Mouse (Mus musculus) kidney, postnatal 25 days (tissue): ENCODE data around the gene Uqcc2.
A peak's percentile ranks its signal among the peaks of the same experiment; 100 is the strongest.

Source experiments
- DNase-seq, 2 experiments: peaks; one replicate each; pipeline ENCODE4 v3.0.0; 2021; ENCODE audit warnings: mixed read lengths in 2 of 2

Uqcc2 gene

DNA sequence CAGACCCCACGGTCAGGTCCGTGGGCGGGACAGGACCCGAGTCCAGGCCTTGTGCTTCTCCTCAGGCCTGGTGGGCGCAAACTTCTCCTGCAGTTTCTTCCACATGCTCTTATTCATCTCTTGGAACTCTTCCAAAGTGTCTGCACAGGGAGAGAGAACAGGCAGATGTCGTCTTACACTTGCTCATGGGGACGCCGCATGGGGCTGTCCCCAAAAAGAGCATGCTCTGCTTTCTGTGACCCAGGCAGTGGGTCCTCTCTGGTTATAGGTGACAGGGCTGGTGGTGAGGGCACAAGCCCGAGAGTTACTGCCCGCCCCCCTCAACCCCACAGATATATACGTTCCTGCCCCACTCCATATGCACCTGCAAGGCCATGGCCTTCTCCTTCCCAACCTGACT, 11.0 kb downstream of the Uqcc2 start:
- no peak for DNase-seq

DNA sequence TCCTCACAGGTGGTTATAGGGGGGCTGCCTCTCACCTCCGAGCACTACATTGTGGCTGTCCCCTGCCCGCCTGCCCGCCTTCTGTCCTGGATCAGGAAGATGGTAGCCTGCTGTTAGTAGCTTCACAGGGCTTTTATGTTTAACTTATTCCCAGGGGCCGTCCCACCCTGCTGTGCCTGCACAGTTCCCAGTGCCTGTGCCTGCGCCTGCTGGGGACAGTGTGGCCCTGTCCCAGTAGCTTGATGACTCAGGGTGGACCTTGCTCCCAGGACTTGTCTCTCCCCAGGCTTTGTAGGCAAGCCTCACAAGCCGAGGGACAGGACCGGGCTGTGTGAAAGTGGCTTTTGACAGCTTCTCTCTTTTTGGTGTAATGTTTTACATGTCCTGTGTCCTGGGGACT, 11.9 kb downstream of the Uqcc2 start:
- no peak for DNase-seq

DNA sequence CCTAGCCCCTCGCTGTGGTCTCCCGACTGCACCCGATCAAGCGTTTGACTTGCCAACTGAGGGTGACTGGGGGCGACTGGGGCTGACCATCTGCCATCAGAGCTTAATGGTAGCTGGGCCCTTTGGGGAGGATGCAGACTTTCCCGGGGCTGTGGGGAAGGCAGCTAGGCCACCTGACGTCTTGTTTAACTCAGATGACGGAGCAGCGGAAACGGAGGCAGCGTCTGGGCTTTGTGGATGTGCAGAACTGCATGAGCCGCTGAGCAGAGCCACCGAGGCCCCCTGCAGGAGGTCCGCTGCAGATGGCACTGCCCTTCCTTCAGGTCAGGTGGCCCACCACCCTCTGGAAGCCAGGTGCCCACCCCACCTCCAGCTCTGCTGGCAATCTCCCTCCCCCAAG, 12.4 kb downstream of the Uqcc2 start:
- no peak for DNase-seq

DNA sequence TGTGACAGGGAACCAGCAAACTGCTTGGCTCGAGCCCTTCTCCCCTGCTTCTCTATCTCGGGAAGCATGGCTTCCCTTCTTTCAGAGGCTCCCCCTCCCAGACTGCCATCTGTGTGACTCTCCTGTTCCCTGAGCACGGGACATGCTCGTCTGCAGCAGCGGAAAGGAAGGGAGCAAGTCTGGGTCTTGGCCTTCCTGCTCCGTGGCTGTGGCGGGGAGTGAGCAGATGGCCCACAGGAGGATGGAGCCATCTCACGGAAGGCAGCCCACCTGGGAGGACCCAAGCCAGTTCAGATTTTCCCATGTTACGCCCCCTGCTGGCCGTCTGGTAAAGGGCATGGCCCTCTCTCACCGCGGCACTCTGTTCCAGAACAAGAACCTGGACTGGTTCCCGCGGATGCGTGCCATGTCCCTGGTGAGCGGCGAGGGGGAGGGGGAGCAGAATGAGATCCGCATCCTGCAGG, 13.1 kb downstream of the Uqcc2 start:
- peak; percentile 80 to 81 for DNase-seq

DNA sequence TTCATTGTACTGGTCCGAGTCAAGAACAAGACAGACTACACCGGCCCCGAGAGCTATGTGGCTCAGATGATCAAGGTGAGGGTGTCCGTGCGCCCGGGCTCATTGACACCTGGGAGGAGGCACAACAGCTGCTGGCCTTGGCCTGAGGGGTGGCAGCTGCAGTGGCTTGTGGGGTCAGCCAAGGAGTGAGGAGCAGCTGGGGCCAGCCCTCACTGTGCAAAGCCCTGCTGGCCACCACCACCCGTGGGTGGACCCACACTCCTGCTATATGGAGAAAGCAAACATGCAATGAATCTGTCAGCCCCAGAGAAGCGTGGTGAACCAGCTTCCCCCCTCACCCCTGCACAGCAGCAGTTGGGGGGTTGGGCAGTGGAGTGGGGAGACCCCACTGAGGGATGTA, 13.8 kb downstream of the Uqcc2 start:
- no peak for DNase-seq

DNA sequence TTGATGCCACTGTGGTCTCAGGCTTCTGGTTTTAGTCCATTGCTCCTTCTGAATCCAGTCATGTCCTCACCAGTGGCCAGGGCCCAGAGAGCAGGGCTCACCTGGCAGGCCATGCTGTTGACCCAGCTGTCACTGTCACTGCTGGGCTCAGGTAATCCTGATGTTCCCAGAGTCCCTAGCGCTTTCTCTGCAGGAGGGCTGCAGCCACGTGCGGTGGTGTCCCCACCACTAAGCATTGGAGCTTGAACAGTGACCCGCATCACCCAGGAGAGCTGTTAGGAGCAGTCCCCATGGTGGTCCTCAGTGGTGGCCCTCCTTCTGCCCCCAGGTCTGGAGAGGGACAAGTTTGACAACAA, 14.2 kb downstream of the Uqcc2 start:
- DNase-seq = no peak

DNA sequence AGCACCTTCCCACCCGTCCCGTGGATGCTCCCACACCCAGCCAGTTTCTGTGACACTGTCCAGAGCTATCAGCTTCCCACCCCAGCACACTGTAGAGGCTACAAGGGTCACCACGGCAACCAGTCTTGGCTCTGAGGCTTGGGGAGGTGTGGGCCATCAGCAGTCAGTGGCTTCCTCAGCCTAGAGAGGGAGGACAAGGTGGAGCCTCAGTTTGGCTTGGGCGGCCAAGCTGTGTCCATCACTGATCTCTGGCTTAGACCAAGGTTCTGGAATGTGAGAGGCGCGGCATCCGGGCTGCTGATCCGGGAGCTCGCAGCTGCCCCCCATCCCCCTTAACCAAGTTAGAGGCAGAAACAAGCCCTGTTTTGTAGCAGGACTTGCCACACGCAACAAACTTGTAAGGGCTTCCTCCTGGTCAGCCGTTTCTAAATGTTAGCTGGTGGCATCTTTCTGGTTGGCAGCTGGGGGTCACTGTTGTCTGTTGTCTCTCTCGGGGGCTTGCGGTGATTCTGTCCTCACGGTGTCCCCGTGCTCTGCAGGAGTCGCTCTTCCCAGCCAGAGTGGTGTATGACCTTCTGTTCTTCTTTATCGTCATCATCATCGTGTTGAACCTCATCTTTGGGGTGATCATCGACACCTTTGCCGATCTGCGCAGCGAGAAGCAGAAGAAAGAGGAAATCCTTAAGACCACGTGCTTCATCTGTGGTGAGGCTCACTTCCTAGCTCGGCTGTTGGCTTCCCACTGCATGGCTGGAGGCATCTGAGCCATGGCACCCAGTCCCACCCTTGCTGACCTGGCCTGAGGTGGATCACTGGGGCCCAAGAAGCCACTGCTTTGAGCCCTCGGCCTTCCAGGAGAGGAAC, 14.8 kb downstream of the Uqcc2 start:
- peak; percentile 23 to 62 for DNase-seq

DNA sequence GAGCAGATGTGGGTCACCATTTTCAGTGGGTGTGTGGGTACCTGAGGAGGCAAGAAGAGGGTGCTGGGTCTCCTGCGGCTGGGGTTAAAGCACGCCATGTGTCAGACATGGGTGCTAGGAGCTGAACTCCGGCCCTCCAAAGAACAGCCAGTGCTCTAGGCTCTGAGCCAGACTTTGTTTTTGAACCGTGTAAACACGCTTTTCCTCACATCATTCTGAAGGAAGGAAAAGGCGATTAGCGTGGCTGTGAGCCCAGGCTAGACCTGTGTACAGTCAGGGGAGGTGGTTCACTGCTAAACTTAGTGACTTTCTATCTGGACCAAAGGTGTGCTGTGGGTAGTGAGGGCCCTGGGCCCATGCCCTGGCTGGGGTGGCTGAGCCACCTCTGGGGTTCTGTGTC, 23.6 kb downstream of the Uqcc2 start:
- DNase-seq = no peak

DNA sequence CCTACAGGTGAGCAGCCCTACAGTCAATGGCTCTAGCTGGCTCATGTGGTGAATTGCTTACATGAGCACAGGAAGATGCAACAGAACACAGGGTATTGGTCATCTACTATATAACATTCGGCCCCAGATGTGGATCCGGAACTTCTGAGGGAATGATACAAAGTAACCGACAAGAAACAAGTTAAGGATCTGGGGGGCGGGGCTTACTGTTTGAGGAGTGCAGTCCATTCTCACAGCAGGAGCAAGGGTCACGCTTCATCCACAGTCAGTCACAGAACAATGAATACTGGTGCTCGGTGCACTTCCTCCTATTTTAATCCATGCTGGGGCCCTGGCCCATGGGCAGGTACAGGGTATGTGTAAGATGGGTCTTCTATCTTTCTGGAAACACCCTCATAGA, 25.8 kb downstream of the Uqcc2 start:
- peak in 1 of 2 experiments; percentile 31 for DNase-seq

DNA sequence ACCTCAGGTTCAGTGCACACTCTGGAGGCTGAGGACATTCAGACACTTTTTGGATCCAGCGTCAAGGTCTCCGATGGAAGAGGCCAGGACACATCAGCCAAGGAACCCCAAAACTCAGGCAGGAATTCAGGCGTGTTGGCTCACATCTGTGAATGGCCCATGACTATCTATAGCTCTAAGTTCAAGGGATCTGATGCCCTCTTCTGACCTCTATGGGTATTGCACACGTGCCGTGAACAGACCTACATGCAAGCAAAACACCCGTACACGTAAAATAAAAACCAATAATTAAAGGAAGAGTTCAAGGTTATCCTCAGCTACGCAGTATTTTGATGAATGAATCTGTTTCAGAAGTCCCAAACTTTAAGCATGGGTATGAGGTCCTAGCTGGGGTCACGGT, 27.0 kb downstream of the Uqcc2 start:
- no peak for DNase-seq

DNA sequence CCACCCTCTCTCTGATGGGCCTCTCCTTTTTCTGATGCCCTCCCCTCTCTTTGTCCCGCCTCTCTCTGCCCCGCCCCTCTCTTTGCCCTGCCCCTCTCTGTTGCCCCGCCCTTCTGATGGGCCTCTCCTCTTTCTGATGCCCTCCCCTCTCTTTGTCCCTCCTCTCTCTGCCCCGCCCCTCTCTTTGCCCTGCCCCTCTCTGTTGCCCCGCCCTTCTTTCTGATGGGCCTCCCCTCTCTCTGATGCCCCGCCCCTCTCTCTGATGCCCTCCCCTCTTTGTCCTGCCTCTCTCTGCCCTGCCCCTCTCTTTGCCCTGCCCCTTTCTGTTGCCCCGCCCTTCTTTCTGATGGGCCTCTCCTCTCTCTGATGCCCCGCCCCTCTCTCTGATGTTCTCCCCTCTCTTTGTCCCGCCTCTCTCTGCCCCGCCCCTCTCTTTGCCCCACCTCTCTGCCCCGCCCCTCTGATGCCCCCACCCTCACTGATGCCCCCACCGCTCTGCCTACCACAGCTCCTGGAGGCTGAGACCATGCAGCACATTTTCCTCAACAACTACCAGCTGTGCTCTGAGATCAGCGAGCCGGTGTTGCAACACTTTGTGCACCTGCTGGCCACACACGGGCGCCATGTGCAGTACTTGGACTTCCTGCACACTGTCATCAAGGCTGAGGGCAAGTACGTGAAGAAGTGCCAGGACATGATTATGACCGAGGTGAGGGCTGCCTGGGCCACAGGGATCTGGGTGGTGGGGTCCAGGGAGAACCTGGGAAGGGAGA, 27.8 kb downstream of the Uqcc2 start:
- DNase-seq = no peak

DNA sequence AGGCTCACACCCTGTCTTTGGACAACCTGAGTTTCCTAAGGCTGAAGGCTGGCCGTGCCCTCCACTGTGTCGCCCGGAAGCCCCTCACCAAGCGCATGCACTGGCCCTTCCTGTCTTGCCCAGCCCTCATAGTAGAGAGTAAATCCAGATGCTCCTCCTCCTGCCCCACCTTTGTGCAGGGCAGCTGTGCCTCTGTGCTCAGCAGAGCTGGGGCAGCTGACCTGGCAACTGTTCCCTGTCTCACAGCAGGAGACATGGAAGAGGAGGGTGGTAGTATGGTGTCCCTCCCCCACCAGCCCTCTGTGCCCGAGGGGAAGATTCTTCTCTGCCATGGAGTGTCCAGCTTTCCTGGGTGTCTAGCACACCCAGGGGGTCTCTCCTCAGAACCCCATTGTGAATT, 32.0 kb downstream of the Uqcc2 start:
- no peak for DNase-seq

DNA sequence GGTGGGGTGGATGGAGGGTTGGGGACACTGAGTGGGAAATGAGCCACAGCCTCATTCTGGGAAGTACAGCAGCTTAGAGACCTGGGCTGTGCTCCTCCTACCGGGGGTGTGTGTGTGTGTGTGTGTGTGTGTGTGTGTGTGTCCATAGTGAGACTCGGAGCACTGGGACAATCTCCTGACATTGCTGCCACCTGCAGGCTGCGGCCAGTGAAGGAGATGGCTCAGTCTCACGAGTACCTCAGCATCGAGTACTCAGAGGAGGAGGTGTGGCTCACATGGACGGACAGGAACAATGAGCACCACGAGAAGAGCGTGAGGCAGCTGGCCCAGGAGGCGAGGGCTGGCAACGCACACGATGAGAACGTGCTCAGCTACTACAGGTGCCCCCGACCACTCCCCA, 38.0 kb downstream of the Uqcc2 start:
- peak; percentile 57 to 68 for DNase-seq

DNA sequence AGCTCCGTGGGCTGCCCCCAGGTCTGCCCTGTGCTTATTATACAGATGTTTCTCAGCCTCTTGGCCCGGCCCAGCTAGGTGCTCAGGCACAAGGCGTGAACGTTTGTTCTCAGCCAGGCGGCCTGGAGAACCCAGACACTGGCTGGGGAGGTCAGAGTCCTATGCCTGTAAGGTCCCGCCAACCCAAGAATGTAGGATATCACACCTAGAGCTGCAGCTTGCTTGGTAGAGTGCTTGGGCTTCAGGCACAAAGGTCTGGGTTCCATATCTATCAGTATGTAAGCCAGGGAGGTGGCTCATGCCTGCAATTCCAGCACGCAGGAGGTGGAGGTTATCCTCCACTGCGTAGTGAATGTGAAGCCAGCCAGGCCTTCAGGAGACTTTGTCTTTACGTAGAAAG, 43.6 kb downstream of the Uqcc2 start:
- DNase-seq = no peak

DNA sequence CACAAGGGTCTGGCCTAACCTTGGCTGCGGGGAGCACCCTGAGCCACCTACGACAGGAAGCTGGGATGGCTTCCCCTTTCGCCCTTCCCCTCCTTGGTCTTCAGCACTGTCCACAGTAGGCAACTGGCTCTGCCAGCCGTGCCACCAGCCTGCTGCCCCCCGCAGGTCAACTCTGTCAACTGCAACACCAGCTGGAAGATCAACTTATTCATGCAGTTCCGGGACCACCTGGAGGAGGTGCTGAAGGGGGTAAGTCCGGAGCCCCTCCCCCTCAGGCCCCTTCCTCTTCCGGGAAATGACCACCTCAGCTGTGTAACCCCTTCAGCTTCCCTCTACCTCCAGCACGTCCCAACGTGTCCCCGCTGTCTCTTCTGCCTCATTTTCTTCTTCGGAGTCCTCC, 46.3 kb downstream of the Uqcc2 start:
- peak in 1 of 2 experiments; percentile 30 for DNase-seq

DNA sequence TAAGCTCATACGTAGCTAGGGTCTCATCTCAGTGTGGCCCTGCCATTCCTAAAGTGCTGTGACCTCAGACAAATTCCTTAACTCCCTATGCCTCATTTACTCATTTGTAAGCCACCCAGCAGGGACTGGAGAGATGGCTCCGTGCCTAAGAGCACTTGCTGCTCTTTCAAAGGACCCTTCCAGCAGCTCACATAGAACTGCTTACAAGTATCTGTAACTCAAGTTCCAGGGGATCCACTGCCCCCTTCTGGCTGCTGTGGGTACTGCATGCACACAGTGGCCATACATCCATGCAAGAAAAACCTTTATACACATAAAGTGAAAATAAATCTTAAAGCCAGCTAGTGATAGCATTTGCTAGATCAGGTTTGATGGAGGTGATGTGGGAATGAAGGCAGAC, 48.0 kb downstream of the Uqcc2 start:
- peak in 1 of 2 experiments; percentile 65 for DNase-seq

DNA sequence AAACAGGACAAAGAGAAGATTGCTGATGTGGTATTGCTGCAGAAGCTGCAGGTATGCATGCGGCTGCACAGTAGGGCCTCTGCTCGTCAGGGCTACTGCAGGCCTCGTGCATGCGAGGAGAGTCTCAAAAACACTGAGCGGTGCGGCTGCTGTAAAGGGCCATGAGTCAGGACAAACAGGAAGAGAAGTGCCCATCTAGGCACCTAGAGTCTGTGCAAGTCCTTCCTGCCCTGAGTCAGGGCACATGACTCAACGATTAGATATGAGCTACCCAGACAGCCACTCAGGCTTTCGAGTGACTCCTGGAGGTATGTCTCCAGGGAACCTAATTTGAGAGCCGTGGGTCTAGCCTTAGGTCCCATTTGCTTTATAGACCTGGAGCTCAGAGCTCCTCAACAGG, 50.1 kb downstream of the Uqcc2 start:
- no peak for DNase-seq

DNA sequence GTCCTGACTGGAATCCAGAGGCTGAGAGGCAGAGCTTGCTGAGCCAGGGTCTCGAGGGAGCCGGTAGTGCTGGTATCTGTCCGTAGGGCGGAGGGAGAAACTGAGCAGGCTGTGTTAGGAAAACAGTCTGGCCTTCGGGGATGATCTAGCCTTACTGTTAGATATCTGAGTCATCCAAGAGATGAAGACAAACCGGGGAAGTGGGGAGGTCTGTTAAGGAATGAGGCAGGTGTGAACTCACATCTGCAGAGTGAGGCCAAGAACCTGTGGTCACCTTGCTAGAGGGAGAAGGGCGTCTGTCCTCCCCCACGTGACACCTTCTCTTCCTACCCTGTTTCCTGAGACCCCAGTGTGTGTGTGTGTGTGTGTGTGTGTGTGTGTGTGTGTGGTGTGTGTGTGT, 50.9 kb downstream of the Uqcc2 start:
- no peak for DNase-seq

DNA sequence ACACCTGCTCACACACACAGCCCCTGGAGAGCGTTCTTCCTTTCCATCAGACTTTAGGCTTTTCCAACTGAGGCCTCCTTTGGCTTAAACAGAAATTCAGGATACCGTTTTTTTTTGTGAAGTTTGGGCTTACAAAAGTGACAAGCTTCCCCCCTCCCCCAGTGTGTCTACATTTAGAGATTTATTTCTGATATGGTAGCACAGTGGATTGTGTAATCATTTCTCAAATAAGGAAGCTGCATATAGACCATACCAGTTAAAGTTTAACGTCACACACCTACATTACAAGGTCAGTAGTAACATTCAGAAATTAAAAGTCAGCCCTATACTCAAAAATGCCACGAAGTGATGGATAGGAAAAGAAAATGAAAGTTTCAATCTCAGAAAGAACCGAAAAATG, 51.8 kb downstream of the Uqcc2 start:
- DNase-seq = no peak

DNA sequence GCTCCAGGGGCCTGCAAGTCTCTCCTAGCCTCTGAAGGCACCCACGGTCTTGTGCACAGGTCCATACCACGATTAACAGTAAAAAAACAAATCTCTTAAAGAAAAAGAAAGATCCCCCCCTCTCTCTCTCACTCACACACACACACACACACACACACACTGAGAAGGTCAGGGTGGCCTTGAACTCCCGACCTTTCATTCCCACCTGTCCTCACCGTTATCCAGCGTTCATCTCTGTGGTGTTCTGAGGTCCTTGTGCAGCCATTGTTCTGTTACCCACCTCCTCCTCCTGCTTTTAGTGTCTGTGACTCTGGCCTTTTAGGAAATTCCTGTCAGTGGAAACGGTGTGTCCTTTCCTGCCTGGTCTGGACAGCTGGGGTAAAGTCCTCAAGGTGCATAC, 55.2 kb downstream of the Uqcc2 start:
- no peak for DNase-seq

DNA sequence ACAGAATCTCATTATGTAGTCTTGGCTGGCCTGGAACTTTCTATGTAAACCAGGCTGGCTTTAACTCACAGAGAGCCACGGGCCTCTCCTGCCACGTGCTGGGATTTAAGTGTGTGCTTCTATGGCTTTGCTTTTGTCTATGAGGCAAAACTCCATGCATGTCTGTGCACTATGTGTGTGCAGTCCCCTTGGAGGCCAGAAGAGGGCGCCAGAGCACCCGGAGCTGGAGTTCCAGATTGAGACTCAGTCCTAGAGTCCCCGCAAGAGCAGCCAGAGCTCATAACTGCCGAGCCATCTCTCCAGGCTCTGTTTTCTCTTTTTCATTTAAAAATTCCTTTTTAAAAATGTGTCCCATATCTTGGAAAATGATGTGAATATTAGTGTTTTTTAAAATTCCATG, 55.8 kb downstream of the Uqcc2 start:
- DNase-seq = no peak

DNA sequence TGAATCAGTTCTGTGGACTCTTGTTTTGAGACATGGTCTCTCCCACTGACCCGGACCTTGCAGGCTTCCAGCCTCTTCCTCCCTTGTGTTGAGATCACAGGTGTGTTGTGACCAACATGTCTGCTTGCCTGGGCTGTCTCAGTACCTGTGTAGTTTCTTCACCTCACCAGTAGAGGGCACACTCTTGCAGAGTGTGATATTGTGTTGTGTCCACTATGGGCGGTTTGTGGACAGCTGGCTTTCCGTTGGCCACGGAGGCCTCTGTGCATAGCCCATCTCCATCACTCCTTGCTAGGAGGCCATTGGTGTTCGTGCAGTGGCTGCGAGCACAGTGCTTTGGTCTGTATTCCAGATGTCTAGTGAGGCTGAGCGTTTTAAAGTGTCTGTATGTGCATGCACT, 56.6 kb downstream of the Uqcc2 start:
- DNase-seq = no peak

DNA sequence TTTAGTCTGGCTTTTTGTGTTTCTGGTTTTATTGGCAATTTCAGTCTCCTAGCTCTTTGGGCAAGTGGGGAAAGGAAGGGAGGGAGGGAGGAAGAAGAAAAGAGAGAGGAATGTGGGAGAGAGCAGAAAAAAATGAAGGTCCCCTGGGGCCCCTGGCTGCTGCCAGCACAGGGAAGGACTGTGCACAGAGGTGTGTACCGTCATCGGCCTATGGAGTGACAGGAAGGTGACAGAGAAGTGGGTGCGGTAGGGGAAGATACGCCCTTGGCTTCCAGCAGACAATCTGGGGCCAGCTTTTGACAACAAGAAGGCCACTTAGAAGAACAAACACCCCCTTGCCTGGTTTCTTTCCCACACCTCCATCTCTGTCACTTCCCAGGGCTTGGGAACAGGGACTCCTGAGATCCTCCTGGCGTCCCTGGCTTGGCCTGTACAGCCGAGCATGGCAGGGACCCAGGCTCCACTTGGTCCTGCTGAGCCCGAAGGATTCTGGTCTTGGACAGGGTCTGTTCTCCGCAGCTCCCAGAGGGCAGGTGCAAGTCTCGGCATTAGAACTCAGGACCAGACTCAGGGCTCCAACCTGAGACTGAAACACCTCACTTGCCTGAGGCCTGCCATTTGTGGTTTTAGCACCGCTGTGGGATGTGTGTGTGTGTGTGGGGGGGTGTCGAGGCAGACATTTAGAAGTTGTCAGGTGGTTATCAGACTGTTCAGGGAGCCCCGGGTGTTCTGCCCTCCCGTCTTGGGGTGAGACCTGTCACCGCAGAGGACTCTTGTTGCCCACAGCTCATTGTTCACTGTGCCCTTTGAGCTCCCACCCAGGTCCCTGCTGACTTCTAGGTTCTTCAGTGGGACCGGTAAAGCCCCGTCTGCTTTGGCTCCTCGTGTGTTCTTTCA, 58.6 kb downstream of the Uqcc2 start:
- no peak for DNase-seq
